Mouse (Mus musculus) kidney, adult 11 months (tissue): ENCODE measurements around the gene Litaf.
A peak's percentile ranks its signal among the peaks of the same experiment; 100 is the strongest.
"Not testable (repeated sequence)": the region's sequence is repeated elsewhere in the genome, so short reads cannot be mapped to it uniquely, and the experiment has no call there.

Experiments used
- DNase-seq: peaks from one replicate; pipeline ENCODE4 v3.0.0; 2022

Gene Litaf

DNA sequence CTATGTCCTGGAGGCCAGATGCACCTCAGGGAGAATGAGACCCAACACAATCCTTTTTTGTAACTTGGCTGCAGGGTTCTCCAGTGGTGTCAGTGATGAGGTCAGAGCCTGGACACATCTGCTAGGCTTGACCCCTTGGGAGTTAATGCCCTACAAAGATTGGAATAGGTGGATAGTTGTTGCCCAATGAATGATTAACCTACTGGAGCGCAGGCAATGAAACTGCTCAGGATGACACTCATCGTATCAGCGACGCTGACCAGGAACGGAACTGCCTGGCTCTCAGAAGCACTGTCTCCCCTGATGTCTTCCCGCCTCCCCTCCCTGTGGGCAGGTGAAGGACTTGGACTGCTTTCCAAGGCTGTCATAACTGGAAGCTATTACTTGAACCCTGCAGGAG is 76.6 kb downstream of the Litaf start:
- no peak for DNase-seq

DNA sequence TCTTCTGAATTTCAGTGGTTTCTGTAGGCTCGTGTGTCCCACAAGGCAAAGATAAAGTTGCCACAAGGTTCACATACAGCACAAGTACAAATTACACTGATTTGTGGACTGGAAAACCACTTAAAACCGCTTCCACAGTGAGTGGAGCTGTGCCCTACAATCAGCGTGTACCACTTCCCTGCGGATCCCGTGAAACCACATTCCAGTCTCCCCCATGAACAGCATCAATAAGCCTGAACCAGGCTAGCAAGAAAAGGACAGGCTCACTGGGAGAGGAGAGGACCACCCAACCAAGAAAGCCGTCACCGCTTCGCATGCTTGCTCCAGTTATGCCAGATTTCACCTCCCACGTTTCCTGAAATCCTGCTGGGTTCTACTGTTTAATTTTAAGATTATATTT is 77.7 kb downstream of the Litaf start:
- DNase-seq: peak; percentile 55

DNA sequence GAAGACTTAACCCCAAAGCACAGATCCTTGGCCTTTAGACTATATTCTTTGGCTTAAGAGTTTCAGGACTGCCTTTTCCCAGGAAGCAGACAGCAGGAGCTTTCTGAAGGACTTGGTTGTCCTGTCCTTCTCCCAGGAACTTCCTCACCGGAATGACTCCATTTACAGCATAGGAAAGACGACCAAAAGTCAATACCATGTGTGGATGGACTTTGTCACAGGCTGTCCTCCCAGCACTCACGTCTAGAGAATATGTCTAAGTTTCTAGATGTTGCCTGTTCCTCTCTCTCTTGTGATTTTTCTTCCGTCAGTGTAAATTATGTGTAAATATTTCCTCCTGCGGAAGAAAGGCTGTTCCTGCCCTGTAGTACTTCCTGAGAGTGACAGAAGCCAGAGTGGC is 81.4 kb downstream of the Litaf start:
- no peak for DNase-seq

GRCm38 (mm10) chr16:10981493-10982070 is 84.4 kb downstream of the Litaf start:
- no peak for DNase-seq

DNA sequence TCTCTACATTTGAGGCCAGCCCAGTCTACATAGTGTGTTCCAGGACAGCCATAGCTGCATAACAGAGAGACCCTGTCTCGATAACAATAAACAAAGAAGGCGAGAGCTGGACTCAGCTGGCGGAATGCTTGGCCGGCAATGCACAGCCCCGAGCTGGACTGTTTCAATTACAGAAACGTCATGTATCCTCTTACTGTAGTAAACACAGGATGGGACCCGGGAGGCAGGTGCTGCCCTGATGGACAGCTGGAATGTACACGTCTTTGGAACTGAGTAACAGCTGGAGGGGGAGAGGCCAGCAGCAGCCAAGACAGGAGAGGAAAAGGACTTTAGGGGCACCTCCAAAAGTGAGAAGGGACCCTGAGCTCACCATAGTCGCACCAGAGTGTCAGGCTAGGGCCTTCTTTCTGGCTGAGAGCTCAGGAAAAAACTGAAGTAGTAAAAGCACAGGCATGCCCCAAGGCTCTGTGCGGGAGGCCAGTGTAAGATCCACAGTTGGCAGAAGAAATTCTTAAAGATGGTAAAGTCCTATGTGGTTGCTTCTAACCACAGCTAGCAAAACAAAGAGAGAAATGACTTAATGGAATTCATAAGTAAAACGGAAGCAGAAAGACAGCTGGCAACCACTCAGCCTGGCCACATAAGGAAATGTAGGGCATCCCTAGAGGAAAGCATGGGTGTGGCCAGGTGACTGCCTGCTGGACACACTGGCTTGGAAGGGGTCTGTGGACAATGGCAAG is 86.7 kb downstream of the Litaf start:
- no peak for DNase-seq

DNA sequence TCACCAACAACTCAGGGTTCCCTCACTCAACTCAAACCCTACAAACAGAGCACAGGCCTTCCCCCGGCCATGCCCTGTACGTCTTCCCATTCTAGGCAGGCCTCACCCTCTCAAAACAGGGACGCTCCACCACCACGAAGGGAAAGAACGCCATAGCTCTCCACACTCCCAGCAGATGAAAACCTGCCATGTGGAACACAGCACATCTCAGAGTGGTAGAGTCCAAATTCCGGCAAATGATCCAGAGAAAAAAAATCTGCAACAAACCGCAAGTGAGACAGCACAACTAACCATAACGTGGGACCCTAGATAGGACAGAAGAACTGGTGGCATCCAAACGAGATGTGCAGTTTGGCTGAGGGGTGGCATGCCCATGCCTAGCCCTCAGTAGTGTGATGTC is 88.1 kb downstream of the Litaf start:
- DNase-seq: no peak

- peak; percentile 58 for DNase-seq
Measured at GRCm38 (mm10) chr16:10976202-10976631, 89.7 kb downstream of the Litaf start.

- no peak for DNase-seq
Measured at GRCm38 (mm10) chr16:10974939-10975338, 91.0 kb downstream of the Litaf start.

GRCm38 (mm10) chr16:10974037-10974446 is 91.9 kb downstream of the Litaf start:
- peak; percentile 81 for DNase-seq

DNA sequence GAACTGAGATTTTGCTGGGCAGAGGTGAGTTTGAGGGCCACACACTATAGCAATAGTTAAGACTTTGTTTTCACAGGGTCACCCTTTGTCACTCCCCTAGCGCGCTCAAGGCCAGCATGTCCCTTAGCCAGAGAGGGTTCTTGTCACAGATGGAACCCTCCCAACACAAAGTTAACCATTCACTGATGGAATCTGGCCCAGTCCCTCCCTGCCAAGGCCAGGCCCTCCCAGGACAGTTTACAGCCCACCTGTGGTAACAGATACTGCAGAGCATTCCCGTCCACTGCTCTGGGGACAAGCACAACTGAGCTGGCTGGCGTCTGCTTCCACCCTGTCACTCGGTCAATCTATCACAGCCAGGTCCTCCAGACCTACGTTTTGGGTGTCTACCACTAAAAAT is 93.7 kb downstream of the Litaf start:
- peak; percentile 68 for DNase-seq

- not testable (repeated sequence) for DNase-seq
Measured at GRCm38 (mm10) chr16:10969944-10970343, 96.0 kb downstream of the Litaf start.

DNA sequence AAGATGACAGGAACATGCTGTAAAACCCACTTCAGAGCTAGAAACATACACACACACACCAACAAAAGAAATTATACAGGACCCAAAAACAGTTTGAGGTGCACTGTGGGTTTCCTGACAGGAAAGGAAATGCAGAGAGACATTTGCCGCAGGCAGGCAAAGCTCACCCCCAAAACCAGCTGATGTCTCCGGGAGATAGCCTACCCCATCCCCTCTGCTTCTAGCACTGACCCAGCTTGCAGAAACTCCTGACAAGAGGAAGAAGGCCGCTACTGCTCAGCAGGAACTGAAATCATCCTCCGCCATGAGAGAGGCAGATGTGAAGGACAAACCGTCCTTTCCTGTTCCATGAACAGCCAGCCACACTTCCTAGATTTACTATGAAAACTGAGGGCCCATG is 96.6 kb downstream of the Litaf start:
- DNase-seq: no peak

GRCm38 (mm10) chr16:10968299-10968698 is 97.7 kb downstream of the Litaf start:
- DNase-seq: peak; percentile 82

DNA sequence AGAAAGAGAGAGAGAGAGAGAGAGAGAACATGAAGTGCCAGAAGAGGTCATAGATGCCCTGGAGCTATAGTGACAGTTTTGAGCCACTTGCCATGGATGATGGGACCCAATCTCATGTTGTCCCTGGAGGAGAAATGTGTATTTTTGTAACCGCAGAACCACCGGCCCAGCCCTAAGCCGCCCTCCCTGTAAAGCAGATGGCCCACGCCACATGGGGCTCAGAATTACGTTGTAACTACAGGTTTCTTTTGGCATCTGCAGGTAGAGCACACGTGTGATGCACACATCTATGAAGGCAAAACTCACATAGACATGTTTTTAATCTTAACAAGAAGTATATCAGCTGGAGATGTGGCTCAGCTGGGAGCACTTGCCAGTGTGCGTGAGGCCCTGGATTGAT is 98.2 kb downstream of the Litaf start:
- DNase-seq: no peak

DNA sequence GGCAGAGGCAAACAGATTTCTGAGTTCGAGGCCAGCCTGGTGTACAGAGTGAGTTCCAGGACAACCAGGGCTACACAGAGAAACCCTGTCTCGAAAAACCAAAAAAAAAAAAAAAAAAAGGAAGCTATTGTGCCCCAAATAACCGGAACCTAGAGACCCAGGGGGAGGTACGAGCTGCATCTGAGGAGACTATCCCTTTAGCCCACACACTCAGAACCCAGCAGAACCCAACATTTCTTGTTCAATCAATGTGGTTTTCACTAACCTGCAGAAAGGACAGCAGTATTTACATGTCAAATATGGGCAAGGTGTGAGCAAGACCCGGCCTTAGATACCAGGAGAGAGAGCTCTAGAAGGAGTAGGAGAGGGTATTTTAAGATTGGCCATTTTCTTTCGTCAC is 98.9 kb downstream of the Litaf start:
- no peak for DNase-seq

DNA sequence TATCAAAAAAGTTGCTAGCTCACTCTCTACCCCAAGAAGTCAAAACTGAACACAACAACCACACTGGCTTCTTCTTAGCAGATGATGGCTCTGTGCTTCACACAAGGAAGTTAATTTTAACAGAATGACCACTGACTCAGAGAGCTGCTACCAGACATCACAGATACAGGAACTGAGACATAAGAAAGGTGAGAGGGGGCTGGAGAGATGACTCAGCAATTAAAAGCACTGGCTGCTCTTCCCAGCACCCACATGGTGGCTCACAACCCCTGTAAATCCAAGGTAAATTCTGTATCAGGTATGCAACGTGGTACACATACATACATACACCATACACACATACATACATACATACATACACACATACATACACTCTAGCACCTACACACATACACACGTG is 100.9 kb downstream of the Litaf start:
- DNase-seq: no peak

DNA sequence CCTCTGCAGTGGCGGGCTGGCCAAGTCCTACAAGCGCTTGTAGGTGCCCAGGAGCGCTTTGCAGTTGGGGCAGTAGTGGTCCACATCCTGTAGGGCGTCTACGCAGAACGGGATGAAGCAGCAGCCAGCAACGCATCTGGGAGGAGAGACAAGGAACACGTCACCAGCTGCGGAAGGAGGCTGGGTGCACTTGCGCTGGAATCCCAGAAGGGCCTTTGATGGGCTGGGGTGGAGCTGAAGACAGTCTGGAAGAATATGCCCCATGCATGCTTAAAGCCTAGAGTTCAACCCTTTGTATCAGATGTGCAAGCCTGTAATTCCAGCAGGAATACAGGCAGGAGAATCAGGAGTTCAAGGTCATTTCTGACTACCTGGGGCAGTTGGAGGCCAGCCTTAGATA is 105.0 kb downstream of the Litaf start:
- DNase-seq: no peak

DNA sequence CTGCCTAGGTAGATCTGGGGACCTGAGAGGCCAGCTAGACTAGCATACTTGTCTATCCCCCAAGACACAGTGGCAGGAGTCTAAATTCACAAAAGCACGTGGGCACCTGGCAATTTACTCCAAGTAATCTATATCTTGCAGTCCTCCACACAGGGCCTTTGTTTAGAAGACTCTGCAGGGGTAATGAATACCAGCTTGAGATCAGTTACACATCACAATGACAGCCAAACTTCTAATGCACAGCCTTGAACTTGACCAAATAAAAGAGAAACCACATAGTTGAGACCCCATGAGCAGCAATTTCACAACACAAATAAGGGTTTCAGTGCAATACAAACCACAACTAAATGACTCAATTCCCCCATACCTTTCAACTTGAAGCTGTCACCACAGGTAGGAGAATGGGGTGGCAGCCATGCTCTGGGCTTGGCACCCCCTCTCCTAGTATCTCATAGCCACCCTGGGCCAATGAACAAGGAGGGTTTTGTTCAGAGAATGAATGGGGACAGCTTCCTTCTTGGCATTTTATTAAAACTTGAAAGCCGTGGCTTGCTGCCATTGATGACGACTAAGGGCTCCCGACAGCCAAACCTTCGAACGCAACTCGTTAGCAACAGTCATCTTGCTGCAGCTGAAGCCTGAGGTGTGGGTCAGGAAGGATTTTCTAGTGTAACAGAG is 107.1 kb downstream of the Litaf start:
- no peak for DNase-seq

GRCm38 (mm10) chr16:10958307-10958706 is 107.7 kb downstream of the Litaf start:
- DNase-seq: not testable (repeated sequence)

DNA sequence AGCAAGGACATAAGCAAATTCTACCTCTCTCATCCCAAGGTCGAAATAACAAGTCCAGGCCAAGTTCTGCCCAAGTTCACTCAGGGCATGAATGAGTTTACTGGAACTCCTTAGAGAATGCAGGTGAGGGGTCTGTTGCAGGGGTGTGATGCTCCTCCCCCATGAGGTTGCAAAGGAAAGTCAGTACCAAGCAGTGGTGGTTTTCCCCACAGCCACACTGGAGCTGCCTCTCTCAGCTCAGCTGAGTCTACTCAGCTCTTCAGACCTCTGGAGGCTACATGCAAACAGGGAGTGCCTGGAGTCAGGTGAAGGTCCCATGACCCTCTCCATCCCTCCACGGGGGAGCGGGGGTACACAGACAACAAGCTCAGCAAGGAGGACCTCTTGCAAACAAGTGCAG is 108.2 kb downstream of the Litaf start:
- DNase-seq: no peak

DNA sequence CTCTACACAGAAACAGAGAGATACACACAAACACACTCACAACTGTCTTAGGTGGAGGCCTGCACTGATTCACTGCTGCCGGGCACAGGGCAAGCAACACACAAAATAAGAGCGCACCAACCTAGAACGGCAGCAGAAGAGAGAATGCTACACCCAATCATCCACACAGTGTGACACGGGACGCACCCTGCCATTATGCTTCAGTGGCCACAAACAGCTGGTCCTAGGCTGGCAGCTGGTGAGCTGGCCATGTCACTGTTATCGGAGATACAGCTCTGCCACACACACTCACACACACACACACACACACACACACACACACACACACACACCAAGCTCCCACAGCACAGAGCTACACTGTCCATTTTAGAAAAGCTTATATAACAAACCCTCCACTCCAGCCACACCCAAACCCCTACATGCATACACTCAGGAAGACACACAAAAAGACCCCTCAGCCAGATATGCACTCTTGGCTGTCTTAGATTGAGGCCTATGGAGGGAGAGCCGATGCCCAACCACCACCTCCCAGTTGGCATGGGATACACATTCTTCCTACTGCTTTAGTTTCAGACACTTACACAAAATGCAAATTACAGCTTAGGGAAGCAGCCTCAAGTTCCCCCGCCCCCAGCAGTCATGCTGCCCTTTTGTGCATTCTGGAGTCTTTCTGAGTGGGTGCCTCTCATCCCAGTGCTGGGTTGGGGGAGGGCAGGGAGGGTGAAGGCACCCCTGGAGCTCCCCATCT is 108.8 kb downstream of the Litaf start:
- no peak for DNase-seq

DNA sequence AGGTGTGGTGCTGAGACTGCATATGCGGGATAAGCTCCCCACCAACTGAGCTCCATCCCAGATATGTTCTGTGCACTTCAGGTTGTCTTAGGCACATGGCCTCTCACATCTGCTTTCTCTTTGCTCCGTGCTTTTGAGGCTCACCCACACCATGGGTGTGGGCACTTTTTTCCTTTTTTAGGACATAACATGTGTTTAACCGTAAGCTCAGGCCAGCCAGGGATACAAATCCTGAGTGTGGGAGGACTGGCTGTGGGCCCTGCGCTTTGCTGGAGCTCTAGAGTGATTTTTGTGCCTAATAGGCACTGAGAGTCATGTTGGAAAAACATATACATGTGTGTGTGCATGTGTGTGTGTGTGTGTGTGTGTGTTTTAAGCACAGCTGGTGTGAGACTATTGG is 110.9 kb downstream of the Litaf start:
- no peak for DNase-seq

DNA sequence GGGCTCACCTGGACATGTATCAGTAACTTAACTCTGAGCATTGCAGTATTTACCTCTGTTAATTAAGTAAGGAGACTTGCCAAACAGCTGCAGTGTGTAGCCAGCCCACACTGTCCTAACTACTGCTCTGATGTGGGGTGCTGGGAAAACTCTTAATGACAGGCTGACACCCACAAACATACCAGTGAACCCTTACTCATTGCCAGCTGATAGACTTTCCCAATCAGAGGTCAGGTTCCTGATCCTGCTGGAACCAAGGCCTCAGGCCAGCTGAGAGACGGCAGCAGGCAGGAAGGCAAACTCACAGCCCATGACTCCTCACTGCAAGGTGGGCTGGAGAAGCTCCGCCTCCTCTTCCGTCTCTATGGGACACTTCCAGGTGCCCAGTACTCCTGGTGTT is 113.1 kb downstream of the Litaf start:
- DNase-seq: no peak

GRCm38 (mm10) chr16:10952071-10952470 is 113.9 kb downstream of the Litaf start:
- no peak for DNase-seq
